Mouse (Mus musculus) hindbrain, embryonic 15.5 days (tissue): ENCODE measurements at regions not wholly inside any gene's neighbourhood (a gene's known extent, or its start where the extent isn't known, plus 50 kb on each side); places are given as distances from the start of the nearest gene placed in this dataset.

Experiments
- ATAC-seq: fragments of 200-750 bp; cut with Nextera tagmentation; 2 replicates; pipeline ENCODE4 v1.8.0; 2017; ENCODE audit warnings: low read depth, moderate number of reproducible peaks, moderate TSS enrichment; ENCODE audit not compliant: low FRiP score
- H3K27ac ChIP-seq: fragments of 300-500 bp; sonication (generic); replicated peaks from 2 replicates; pipeline ENCODE4 v1.5.1; 2015; ENCODE audit warnings: mild to moderate bottlenecking, inconsistent platforms
- H3K27me3 ChIP-seq: fragments of 300-500 bp; sonication (generic); 2 replicates; pipeline ENCODE4 v1.6.1; 2015; ENCODE audit warnings: control low read depth, inconsistent platforms
- H3K36me3 ChIP-seq: fragments of 300-500 bp; sonication (generic); 2 replicates; pipeline ENCODE4 v1.6.1; 2015; ENCODE audit warnings: control low read depth, inconsistent platforms
- H3K4me1 ChIP-seq: fragments of 300-500 bp; sonication (generic); replicated peaks from 2 replicates; pipeline ENCODE4 v1.6.1; 2015; ENCODE audit warnings: control low read depth, inconsistent platforms
- H3K4me2 ChIP-seq: fragments of 300-500 bp; sonication (generic); 2 replicates; pipeline ENCODE4 v1.6.1; 2015; ENCODE audit warnings: moderate library complexity, mild to moderate bottlenecking, inconsistent platforms
- H3K4me3 ChIP-seq: fragments of 300-500 bp; sonication (generic); 2 replicates; pipeline ENCODE4 v1.5.1; 2015; ENCODE audit warnings: mild to moderate bottlenecking, inconsistent platforms
- H3K9ac ChIP-seq: fragments of 300-500 bp; sonication (generic); 2 replicates; pipeline ENCODE4 v1.6.1; 2015; ENCODE audit warnings: inconsistent platforms
- H3K9me3 ChIP-seq: fragments of 300-500 bp; sonication (generic); 2 replicates; pipeline ENCODE4 v1.6.1; 2016; ENCODE audit warnings: control low read depth, inconsistent platforms
- WGBS: fragments of 180-500 bp; shearing (Covaris S2); methylation state at CpG from one replicate; pipeline ENCODE4 v1.1.7; 2015; 5-methylcytosine and 5-hydroxymethylcytosine counted together

- Histone ChIP-seq H3K4me2 (no peak overlapping the region), H3K9me3 (no peaks in the 10 kb centered on the region), H3K36me3 (no peaks in the 10 kb centered on the region), H3K27ac (no peak overlapping the region), H3K4me1 (no peaks in the 10 kb centered on the region), H3K9ac (no peak overlapping the region), H3K27me3 (no peaks in the 10 kb centered on the region), H3K4me3 (no peak overlapping the region)
- whole genome bisulfite sequencing, result 89% methylated on average over 2 of the region's 3 CpGs
- no peak for ATAC-seq
Observed at GRCm38 (mm10) chr1:63875297-63875962, 106.4 kb upstream of the 4933402D24Rik start.

- Histone ChIP-seq H3K4me1 (no peaks in the 10 kb centered on the region), H3K27ac (no peak overlapping the region), H3K36me3 (no peaks in the 10 kb centered on the region), H3K27me3 (no peaks in the 10 kb centered on the region), H3K9me3 (no peaks in the 10 kb centered on the region), H3K4me3 (no peak overlapping the region), H3K4me2 (no peak overlapping the region), H3K9ac (no peak overlapping the region)
- ATAC-seq, result no peak
- 87% methylated on average over 6 of the region's 6 CpGs for WGBS
Observed at GRCm38 (mm10) chr1:63871831-63872230, 102.8 kb upstream of the 4933402D24Rik start.

GRCm38 (mm10) chr1:63869342-63869741 is 100.3 kb upstream of the 4933402D24Rik start:
- H3K36me3 ChIP-seq, result no peaks in the 10 kb centered on the region
- H3K27ac ChIP-seq, result no peak overlapping the region
- 76% methylated on average over 2 of the region's 2 CpGs for WGBS
- no peak overlapping the region for H3K9ac ChIP-seq
- ATAC-seq, result no peak
- H3K9me3 ChIP-seq, result no peaks in the 10 kb centered on the region
- no peaks in the 10 kb centered on the region for H3K4me1 ChIP-seq
- no peak overlapping the region for H3K4me3 ChIP-seq
- H3K27me3 ChIP-seq, result no peaks in the 10 kb centered on the region
- no peak overlapping the region for H3K4me2 ChIP-seq

GRCm38 (mm10) chr1:63857933-63858649 is 89.0 kb upstream of the 4933402D24Rik start:
- Histone ChIP-seq H3K27ac (peak overlapping the region; percentile 78), H3K36me3 (no peaks in the 10 kb centered on the region), H3K9me3 (no peaks in the 10 kb centered on the region), H3K4me2 (peak overlapping the region; percentile 1; the same call in 1 of the 2 replicates), H3K9ac (no peak overlapping the region), H3K4me1 (peaks cover 16% of the 10 kb centered on the region), H3K27me3 (no peaks in the 10 kb centered on the region), H3K4me3 (no peak overlapping the region)
- WGBS, result 24% methylated on average over 6 of the region's 6 CpGs
- ATAC-seq, result peak; percentile 71

GRCm38 (mm10) chr1:63857468-63857867 is 88.4 kb upstream of the 4933402D24Rik start:
- ATAC-seq, result no peak
- WGBS, result 40% methylated on average over 5 of the region's 5 CpGs
- peaks cover 16% of the 10 kb centered on the region for H3K4me1 ChIP-seq
- H3K36me3 ChIP-seq, result no peaks in the 10 kb centered on the region
- peak overlapping the region; percentile 78 for H3K27ac ChIP-seq
- no peaks in the 10 kb centered on the region for H3K27me3 ChIP-seq
- no peak overlapping the region for H3K4me3 ChIP-seq
- H3K4me2 ChIP-seq, result peak overlapping the region; percentile 1; the same call in 1 of the 2 replicates
- no peak overlapping the region for H3K9ac ChIP-seq
- no peaks in the 10 kb centered on the region for H3K9me3 ChIP-seq

GRCm38 (mm10) chr1:63856366-63856765 is 87.3 kb upstream of the 4933402D24Rik start:
- no peak for ATAC-seq
- Histone ChIP-seq H3K27me3 (no peaks in the 10 kb centered on the region), H3K36me3 (no peaks in the 10 kb centered on the region), H3K4me3 (no peak overlapping the region), H3K4me1 (peaks cover 20% of the 10 kb centered on the region), H3K9ac (no peak overlapping the region), H3K4me2 (no peak overlapping the region), H3K27ac (no peak overlapping the region), H3K9me3 (no peaks in the 10 kb centered on the region)
- WGBS, result 67% methylated on average over 2 of the region's 2 CpGs

GRCm38 (mm10) chr1:63854794-63855193 is 85.7 kb upstream of the 4933402D24Rik start:
- peaks cover 22% of the 10 kb centered on the region for H3K4me1 ChIP-seq
- no peaks in the 10 kb centered on the region for H3K9me3 ChIP-seq
- 66% methylated on average over 3 of the region's 3 CpGs for WGBS
- no peaks in the 10 kb centered on the region for H3K27me3 ChIP-seq
- ATAC-seq, result no peak
- H3K27ac ChIP-seq, result no peak overlapping the region
- H3K36me3 ChIP-seq, result no peaks in the 10 kb centered on the region
- no peak overlapping the region for H3K9ac ChIP-seq
- no peak overlapping the region for H3K4me3 ChIP-seq
- H3K4me2 ChIP-seq, result no peak overlapping the region

- H3K36me3 ChIP-seq, result no peaks in the 10 kb centered on the region
- WGBS, result 45% methylated on average over 4 of the region's 4 CpGs
- peak; percentile 66; the same call in 1 of the 2 replicates for ATAC-seq
Observed at GRCm38 (mm10) chr1:63851476-63852094, 82.5 kb upstream of the 4933402D24Rik start.

GRCm38 (mm10) chr1:63850262-63850661 is 81.2 kb upstream of the 4933402D24Rik start:
- H3K36me3 ChIP-seq, result no peaks in the 10 kb centered on the region
- no peak for ATAC-seq
- 88% methylated on average over 3 of the region's 3 CpGs for WGBS

More at GRCm38 (mm10) chr1:63851476-63852094, 82.5 kb upstream of the 4933402D24Rik start:
- H3K4me1 ChIP-seq, result peaks cover 6% of the 10 kb centered on the region
- H3K9ac ChIP-seq, result no peak overlapping the region
- H3K27me3 ChIP-seq, result no peaks in the 10 kb centered on the region
- H3K4me2 ChIP-seq, result no peak overlapping the region
- no peak overlapping the region for H3K4me3 ChIP-seq
- H3K27ac ChIP-seq, result no peak overlapping the region
- no peaks in the 10 kb centered on the region for H3K9me3 ChIP-seq

GRCm38 (mm10) chr1:63828174-63828844 is 59.2 kb upstream of the 4933402D24Rik start:
- Histone ChIP-seq H3K27ac (no peak overlapping the region), H3K4me3 (no peak overlapping the region), H3K27me3 (no peaks in the 10 kb centered on the region), H3K4me2 (no peak overlapping the region), H3K9ac (no peak overlapping the region), H3K36me3 (no peaks in the 10 kb centered on the region), H3K9me3 (no peaks in the 10 kb centered on the region), H3K4me1 (no peaks in the 10 kb centered on the region)
- 16% methylated on average over 5 of the region's 5 CpGs for whole genome bisulfite sequencing
- ATAC-seq, result no peak

More at GRCm38 (mm10) chr1:63850262-63850661, 81.2 kb upstream of the 4933402D24Rik start:
- Histone ChIP-seq H3K27ac (no peak overlapping the region), H3K9me3 (no peaks in the 10 kb centered on the region), H3K9ac (no peak overlapping the region), H3K4me1 (peaks cover 6% of the 10 kb centered on the region), H3K27me3 (no peaks in the 10 kb centered on the region), H3K4me3 (no peak overlapping the region), H3K4me2 (no peak overlapping the region)

GRCm38 (mm10) chr1:63820614-63821270 is 51.7 kb upstream of the 4933402D24Rik start:
- ATAC-seq, result no peak
- H3K4me2 ChIP-seq, result no peak overlapping the region
- peak overlapping the region; percentile 68 for H3K27ac ChIP-seq
- no peaks in the 10 kb centered on the region for H3K27me3 ChIP-seq
- H3K9ac ChIP-seq, result no peak overlapping the region
- no peak overlapping the region for H3K4me3 ChIP-seq
- H3K36me3 ChIP-seq, result no peaks in the 10 kb centered on the region
- peaks cover 16% of the 10 kb centered on the region for H3K4me1 ChIP-seq
- WGBS, result 45% methylated on average over 4 of the region's 4 CpGs
- no peaks in the 10 kb centered on the region for H3K9me3 ChIP-seq
